Mouse (Mus musculus) spleen, postnatal 0 days (tissue): ENCODE measurements around the gene Xpc. TPM values are rescaled to one million over a fixed set of nuclear protein-coding genes. Genes with fewer than 3 reads are reported as not detected.

Source experiments
- polyA plus RNA-seq: library from polyadenylated mRNA; unstranded; fragments of >200 nt; fragmentation: Nextera tagmentation; extraction: Ambion mirVana; gene quantifications from 2 replicates; pipeline ENCODE4 v1.2.1, GENCODE M21; 2015

Gene Xpc
- 8.4 and 12.9 TPM in 2 replicates for polyA plus RNA-seq

GRCm38 (mm10) chr6:91515545-91516449 lies at the start of gene Xpc, which contains the start of gene Lsm3:
Gene Xpc, minus strand, starts transcription at chr6:91515888.
Gene Lsm3, plus strand, starts transcription at chr6:91515928.

GRCm38 (mm10) chr6:91472868-91473804 lies 42.6 kb downstream of the Xpc start, which contains the start of the genes Chchd4 and Tmem43:
Gene Chchd4, minus strand, starts transcription at chr6:91473546.
Gene Tmem43, plus strand, starts transcription at chr6:91473703.

Other genes starting within 250 kb of the Xpc start
- gene Wnt7a, start 104.5 kb downstream of the Xpc start, polyA plus RNA-seq = 0.06 TPM in 1 of 2 replicates, not detected in the other
- gene Chchd4, start 42.3 kb downstream of the Xpc start, polyA plus RNA-seq = 18.5 and 18.8 TPM in 2 replicates
- 19.0 and 20.7 TPM in 2 replicates for gene Tmem43, start 42.2 kb downstream of the Xpc start, polyA plus RNA-seq
- 186 and 195 TPM in 2 replicates for gene Lsm3, start within 50 bp of the Xpc start, polyA plus RNA-seq
- gene Slc6a6, start 168.2 kb upstream of the Xpc start, polyA plus RNA-seq = 48.9 and 62.0 TPM in 2 replicates